Mouse (Mus musculus): Measurements from ENCODE around the gene Gm29427. TPM values are rescaled to one million over a fixed set of nuclear protein-coding genes. Genes with fewer than 3 reads are reported as not detected.
"Not testable (repeated sequence)": the region's sequence is repeated elsewhere in the genome, so short reads cannot be mapped to it uniquely, and the experiment has no call there.

Gene Gm29427
- polyA plus RNA-seq, 1 experiment: not detected

DNA sequence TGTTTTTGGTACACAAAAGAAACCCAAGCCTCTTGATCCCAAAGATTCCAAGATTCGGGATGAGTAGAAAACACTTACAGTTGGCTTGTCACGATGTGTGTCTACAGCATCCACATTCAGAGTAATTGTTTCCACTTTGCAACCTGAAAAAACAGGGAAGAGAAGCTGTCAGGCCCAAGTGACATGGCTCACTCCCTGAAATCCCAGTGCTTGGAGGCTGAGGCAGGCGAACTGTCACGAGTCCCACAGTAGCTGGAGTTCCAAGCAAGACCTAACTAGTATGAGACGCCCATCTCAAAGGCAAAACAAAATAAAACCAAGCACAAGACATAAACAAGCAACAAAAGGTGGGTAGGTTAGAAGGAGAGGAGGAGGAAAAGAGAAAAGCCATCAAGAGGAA lies 17.0 kb downstream of the Gm29427 start:
- H3K9me3 ChIP-seq (ENCODE audit: control insufficient read depth, low read length): no peaks in the 10 kb centered on the region
- TF ChIP-seq TAL1 (IDR thresholded peaks at IDR 0.05; ENCODE audit: low read length): no peak
- TF ChIP-seq GATA1 (IDR thresholded peaks at IDR 0.05; ENCODE audit: low read length): no peak
- peaks cover 96% of the 10 kb centered on the region for H3K36me3 ChIP-seq (ENCODE audit: control insufficient read depth)
- no peak overlapping the region for H3K4me3 ChIP-seq (replicated peaks)
- H3K27me3 ChIP-seq (ENCODE audit: control insufficient read depth): no peaks in the 10 kb centered on the region
- H3K4me1 ChIP-seq (ENCODE audit: control insufficient read depth): peaks cover 2% of the 10 kb centered on the region; the same call in 1 of the 2 replicates

DNA sequence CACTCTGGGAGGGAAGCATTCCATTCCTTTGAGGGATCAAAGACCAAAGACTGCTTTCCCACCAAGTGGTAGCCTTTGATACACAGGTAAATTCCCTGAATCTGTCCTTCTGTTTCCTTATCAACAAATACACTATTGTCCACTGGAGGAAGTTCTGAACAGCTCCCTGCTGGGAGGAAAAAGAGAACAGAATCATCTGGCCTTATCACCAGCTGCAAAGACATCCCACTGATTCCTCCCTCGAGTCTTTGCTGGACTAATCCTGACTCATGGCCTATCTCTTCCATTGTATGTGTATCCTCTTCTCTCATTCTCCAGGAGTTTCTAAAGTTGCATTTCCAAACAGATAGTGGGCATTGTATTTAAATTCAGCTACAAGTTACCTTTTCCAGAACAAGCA lies 31.7 kb downstream of the Gm29427 start:
- no peaks in the 10 kb centered on the region for H3K9me3 ChIP-seq (ENCODE audit: control insufficient read depth, low read length)
- peaks cover 5% of the 10 kb centered on the region for H3K36me3 ChIP-seq (ENCODE audit: control insufficient read depth)

DNA sequence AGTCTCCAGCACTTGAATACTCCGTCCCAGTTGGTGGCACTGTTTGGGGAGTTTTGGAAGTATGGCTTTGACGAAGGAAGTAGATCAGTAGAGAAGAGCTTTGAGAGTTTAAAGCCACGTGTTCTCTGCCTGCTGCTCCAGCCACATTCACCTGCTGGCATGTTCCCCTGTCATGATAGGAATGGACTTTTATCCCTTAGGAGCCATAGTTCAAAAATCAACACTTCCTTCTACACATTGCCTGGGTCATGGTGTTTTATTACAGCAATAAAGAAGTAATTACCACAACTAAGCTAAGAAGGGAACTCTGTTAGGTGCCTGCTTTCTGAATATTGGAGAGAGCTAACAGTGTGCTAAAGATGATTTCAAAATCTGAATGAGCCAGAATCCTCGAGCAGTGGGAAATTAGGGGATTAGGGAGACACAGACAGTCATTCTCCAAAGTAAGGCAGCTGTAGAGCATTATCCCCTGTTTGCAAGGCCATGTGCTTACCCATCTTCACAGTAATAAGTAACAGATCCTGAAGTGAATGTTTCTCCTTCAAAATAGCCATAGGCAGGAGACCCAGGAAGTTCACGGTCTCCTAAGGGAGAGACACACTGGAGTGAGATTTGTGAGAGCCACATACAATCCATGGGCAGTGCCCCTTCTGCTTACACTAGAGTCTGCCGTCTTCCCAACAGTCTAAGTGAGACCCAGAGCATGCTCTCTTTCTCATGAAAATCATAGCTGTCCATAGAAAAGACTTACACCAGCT lies 33.8 kb downstream of the Gm29427 start:
- TF ChIP-seq GATA1 (IDR thresholded peaks at IDR 0.05; ENCODE audit: low read length) (no peak), TAL1 (IDR thresholded peaks at IDR 0.05; ENCODE audit: low read length) (no peak)
- H3K9me3 ChIP-seq (ENCODE audit: control insufficient read depth, low read length): no peaks in the 10 kb centered on the region
- H3K36me3 ChIP-seq (ENCODE audit: control insufficient read depth): no peaks in the 10 kb centered on the region
- no peak overlapping the region for H3K4me3 ChIP-seq (replicated peaks)
- H3K4me1 ChIP-seq (ENCODE audit: control insufficient read depth): peaks cover 2% of the 10 kb centered on the region
- no peaks in the 10 kb centered on the region for H3K27me3 ChIP-seq (ENCODE audit: control insufficient read depth)

More for the DNA sequence above, 31.7 kb downstream of the Gm29427 start:
- H3K27me3 ChIP-seq (ENCODE audit: control insufficient read depth): no peaks in the 10 kb centered on the region
- peaks cover 2% of the 10 kb centered on the region for H3K4me1 ChIP-seq (ENCODE audit: control insufficient read depth)
- H3K4me3 ChIP-seq (replicated peaks): no peak overlapping the region
- TF ChIP-seq GATA1 (IDR thresholded peaks at IDR 0.05; ENCODE audit: low read length): no peak
- no peak for TF ChIP-seq TAL1 (IDR thresholded peaks at IDR 0.05; ENCODE audit: low read length)

DNA sequence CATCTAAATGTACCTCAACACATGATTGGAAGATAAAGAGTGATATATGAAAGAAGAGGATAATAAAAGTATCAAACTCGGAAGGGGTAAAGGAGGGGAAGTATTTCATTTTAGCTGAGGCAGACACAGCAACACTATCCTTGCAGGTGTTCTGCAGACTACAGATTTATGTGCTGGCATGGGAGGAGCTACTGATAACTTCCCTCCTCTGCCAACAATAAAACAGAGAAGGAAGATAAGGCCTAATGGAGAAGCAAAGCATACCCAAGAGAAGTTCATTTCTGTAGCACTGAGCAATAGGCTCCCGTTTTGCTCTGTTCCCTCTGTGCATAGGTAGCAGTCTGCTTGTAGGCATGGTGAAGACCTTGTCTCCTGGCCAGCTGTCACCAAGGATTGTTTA lies 34.5 kb downstream of the Gm29427 start:
- Histone ChIP-seq H3K9me3 (ENCODE audit: control insufficient read depth, low read length) (no peaks in the 10 kb centered on the region), H3K4me3 (replicated peaks) (no peak overlapping the region), H3K4me1 (ENCODE audit: control insufficient read depth) (peaks cover 2% of the 10 kb centered on the region), H3K27me3 (ENCODE audit: control insufficient read depth) (no peaks in the 10 kb centered on the region), H3K36me3 (ENCODE audit: control insufficient read depth) (no peaks in the 10 kb centered on the region)
- TF ChIP-seq GATA1 (IDR thresholded peaks at IDR 0.05; ENCODE audit: low read length) (no peak), TAL1 (IDR thresholded peaks at IDR 0.05; ENCODE audit: low read length) (no peak)

DNA sequence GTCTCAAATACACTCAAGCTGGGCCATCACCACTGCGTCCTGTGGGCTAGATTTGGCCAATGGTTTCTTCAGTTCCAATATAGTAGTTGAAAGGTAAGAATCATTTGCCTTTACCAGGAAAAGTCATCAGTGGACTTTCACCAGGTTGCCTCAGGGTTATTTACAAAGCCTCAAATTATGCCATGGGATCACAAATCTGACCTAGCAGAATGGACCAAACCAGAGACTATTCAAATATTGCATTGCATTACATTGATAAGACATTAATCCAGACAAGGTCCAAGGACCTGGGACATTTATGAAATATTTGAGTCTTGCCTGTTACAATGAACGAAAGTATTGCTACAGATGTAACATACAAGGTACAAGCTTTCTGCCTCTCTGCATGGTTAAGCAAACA lies 37.0 kb downstream of the Gm29427 start:
- TF ChIP-seq TAL1 (IDR thresholded peaks at IDR 0.05; ENCODE audit: low read length) (no peak), GATA1 (IDR thresholded peaks at IDR 0.05; ENCODE audit: low read length) (no peak)
- peaks cover 2% of the 10 kb centered on the region for H3K4me1 ChIP-seq (ENCODE audit: control insufficient read depth)
- H3K36me3 ChIP-seq (ENCODE audit: control insufficient read depth): no peaks in the 10 kb centered on the region
- no peaks in the 10 kb centered on the region for H3K9me3 ChIP-seq (ENCODE audit: control insufficient read depth, low read length)
- H3K27me3 ChIP-seq (ENCODE audit: control insufficient read depth): no peaks in the 10 kb centered on the region
- no peak overlapping the region for H3K4me3 ChIP-seq (replicated peaks)

DNA sequence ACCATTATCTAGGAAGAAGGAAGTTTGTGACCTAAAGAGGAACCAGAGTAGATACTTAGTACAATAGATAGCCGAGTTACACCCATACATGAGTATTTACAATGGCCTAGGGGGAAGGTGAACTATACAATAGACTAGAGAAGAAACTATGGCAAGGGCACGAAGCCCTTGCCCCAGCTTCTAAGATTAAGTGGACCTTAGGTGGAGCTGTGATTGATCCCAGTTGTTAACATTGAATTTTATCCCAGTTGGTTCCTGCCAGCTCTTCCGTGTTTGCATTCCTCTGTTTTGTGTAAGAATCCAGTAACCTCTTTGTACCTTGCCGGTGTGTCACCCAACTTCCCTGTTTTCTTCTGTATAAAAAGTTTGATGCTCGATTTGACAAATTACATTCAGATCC lies 52.0 kb downstream of the Gm29427 start:
- not testable (repeated sequence) for H3K36me3 ChIP-seq (ENCODE audit: control insufficient read depth); H3K4me3 ChIP-seq (replicated peaks)

DNA sequence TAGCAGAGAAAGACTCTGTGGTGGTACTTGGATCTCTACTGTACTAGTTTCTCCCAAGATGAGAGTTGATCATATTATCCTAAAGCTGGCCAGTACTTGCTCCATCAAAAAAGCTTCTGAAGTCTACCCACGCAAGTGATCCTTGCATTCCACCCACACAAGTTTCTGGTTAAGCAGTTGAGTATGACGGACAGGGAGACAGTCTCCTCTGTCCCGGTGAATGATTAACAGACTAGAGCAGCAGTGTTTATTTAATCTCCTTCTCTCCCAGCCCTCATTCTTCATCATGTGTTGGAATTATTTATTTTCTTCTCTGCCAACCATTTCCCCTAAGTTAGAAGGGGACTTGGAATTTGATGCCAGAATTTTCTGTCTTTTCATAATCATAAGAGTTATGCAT lies 54.1 kb downstream of the Gm29427 start, which contains the start of gene C4bp:
Gene C4bp, minus strand, starts transcription at position 179 of the 400 bp plus-strand sequence.
- Histone ChIP-seq H3K9me3 (ENCODE audit: control insufficient read depth, low read length) (no peaks in the 10 kb centered on the region), H3K4me1 (ENCODE audit: control insufficient read depth) (no peaks in the 10 kb centered on the region), H3K36me3 (ENCODE audit: control insufficient read depth) (no peaks in the 10 kb centered on the region), H3K4me3 (replicated peaks) (no peak within 1 kb of the TSS), H3K27me3 (ENCODE audit: control insufficient read depth) (no peaks in the 10 kb centered on the region)
- TF ChIP-seq TAL1 (IDR thresholded peaks at IDR 0.05; ENCODE audit: low read length) (no peak), GATA1 (IDR thresholded peaks at IDR 0.05; ENCODE audit: low read length) (no peak)

More for the DNA sequence above, 52.0 kb downstream of the Gm29427 start:
- not testable (repeated sequence) for H3K9me3 ChIP-seq (ENCODE audit: control insufficient read depth, low read length); H3K27me3 ChIP-seq (ENCODE audit: control insufficient read depth); H3K4me1 ChIP-seq (ENCODE audit: control insufficient read depth)

DNA sequence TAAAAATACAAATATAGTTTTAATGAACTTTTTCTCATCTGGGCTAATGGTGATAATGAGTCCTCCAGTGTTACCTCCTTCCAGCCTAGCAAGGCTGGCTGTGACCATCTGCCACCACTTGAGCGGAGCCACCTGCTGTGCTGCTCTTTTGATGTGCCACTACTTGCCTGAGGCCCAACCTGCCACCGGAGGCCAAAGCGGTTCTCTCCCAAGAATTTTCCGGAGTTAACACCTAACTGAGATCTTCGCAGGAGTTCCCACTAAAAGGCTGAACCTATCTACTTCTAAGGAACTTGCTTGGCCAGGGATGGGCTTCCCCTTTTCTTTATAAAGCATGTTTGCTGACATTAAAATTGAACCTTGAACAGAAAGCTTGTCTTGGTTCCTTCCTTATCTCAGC lies 56.0 kb downstream of the Gm29427 start:
- H3K4me1 ChIP-seq (ENCODE audit: control insufficient read depth); H3K9me3 ChIP-seq (ENCODE audit: control insufficient read depth, low read length); H3K4me3 ChIP-seq (replicated peaks); H3K27me3 ChIP-seq (ENCODE audit: control insufficient read depth); H3K36me3 ChIP-seq (ENCODE audit: control insufficient read depth): not testable (repeated sequence)

DNA sequence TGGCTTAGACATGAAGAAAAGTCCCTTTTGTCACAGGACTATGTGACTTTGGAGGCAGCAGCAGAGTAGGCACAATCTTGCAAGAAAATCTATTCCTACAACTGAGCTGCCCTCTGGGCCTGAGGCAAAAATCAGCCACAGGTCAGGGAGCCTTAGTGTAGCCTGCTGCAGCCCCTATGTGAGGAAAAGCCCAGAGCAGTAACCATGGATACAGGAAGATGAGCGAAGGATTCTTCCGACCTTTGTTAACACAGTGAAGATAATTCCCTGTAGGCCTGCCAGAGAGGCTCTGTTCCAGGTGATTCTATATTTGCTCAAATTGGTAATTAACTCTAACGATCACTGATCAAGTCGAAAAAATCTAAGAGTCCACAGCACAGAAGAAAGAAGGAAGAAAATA lies 71.5 kb downstream of the Gm29427 start:
- H3K27me3 ChIP-seq (ENCODE audit: control insufficient read depth): no peaks in the 10 kb centered on the region
- TF ChIP-seq GATA1 (IDR thresholded peaks at IDR 0.05; ENCODE audit: low read length): no peak
- no peak for TF ChIP-seq TAL1 (IDR thresholded peaks at IDR 0.05; ENCODE audit: low read length)
- H3K36me3 ChIP-seq (ENCODE audit: control insufficient read depth): no peaks in the 10 kb centered on the region
- no peaks in the 10 kb centered on the region for H3K9me3 ChIP-seq (ENCODE audit: control insufficient read depth, low read length)
- no peak overlapping the region for H3K4me3 ChIP-seq (replicated peaks)
- H3K4me1 ChIP-seq (ENCODE audit: control insufficient read depth): no peaks in the 10 kb centered on the region

DNA sequence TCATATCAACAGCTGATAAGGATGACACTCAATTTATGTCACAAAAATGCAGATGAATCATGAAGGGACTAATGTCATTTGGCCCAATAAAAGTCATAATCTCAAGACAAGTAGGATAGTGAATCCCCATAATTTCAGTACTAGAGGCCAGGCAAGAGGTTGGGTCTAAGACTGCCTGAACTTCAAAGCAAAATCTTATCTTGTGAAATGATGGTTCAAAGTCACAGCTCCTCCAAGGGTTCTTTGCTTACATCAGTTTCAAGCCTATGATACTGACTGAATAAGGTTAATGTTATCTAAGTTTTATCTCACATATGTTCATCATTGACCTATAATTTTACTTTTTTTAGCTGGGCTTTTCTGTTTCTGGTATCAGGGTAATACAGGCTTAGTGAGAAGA lies 74.6 kb downstream of the Gm29427 start:
- H3K36me3 ChIP-seq (ENCODE audit: control insufficient read depth): no peaks in the 10 kb centered on the region
- no peaks in the 10 kb centered on the region for H3K9me3 ChIP-seq (ENCODE audit: control insufficient read depth, low read length)
- no peak for TF ChIP-seq TAL1 (IDR thresholded peaks at IDR 0.05; ENCODE audit: low read length)
- TF ChIP-seq GATA1 (IDR thresholded peaks at IDR 0.05; ENCODE audit: low read length): no peak
- H3K4me1 ChIP-seq (ENCODE audit: control insufficient read depth): no peaks in the 10 kb centered on the region
- no peak overlapping the region for H3K4me3 ChIP-seq (replicated peaks)
- H3K27me3 ChIP-seq (ENCODE audit: control insufficient read depth): no peaks in the 10 kb centered on the region

Measured in erythroblast, embryonic 14.5 days (primary cell).